In the genomic region with DNA sequence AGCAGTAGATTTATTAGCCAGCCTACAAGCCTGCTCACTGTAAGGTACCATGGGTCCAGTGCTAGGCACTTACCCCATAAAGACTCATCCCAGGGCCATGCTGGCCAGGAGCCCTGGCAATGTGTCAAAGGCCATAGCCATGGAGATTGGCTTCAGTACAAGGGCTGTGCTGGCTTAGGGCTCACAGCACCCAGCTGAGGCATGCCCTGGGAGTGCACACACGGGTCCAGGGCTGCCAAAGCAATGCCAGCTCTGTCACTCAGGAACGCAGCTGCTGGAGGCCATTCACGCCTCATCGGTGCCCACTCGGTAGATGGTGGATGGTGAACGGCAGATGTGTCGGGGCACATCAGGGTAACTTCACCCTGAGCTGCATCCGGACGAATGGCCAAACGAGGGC, we compare ENCODE assay signal across 9 mouse cellular contexts. TPM values are rescaled to one million over a fixed set of nuclear protein-coding genes. Genes with fewer than 3 reads are reported as not detected.
DNase-seq lines count a peak whose midpoint lies in the region; ATAC-seq lines count a peak whose summit lies in the region.
"Had no signal": no experiment of that assay in that cellular context is flagged by ENCODE, and none has a peak within 500 bp of the region (broad histone marks: within the 10 kb centered on the region; RNA-seq: fewer than 3 reads in every experiment).

No protein-coding gene starts in this region.

- no peak for DNase-seq in forebrain, embryonic 10.5 days (ENCODE audit: extremely low spot score, low spot score)
- DNase-seq in adipocyte (ENCODE audit: low spot score) = peak; percentile 81
- peak; percentile 21 to 42 for DNase-seq in frontal cortex, postnatal 14 days (ENCODE audit: low spot score in 2 of 2)

- WGBS in forebrain, embryonic 15.5 days = 38% methylated on average over 10 of the region's 10 CpGs
- 74% methylated on average over 10 of the region's 10 CpGs for WGBS in forebrain, embryonic 10.5 days
- 50% methylated on average over 10 of the region's 10 CpGs for WGBS in kidney, embryonic 16.5 days
- 40% methylated on average over 10 of the region's 10 CpGs for WGBS in neural tube, embryonic 14.5 days
- WGBS in liver, embryonic 12.5 days (ENCODE audit: insufficient replicate concordance) = 80% methylated on average over 10 of the region's 10 CpGs

- H3K4me3 ChIP-seq in forebrain, embryonic 15.5 days = no peak overlapping the region
- H3K4me3 ChIP-seq in forebrain, embryonic 10.5 days = no peak overlapping the region
- no peak overlapping the region for H3K4me3 ChIP-seq in kidney, embryonic 16.5 days (ENCODE audit: low read length)
- no peak overlapping the region for H3K4me3 ChIP-seq in neural tube, embryonic 14.5 days (ENCODE audit: low read depth, low read length)
- no peak overlapping the region for H3K4me3 ChIP-seq in liver, embryonic 12.5 days

- H3K9me3 ChIP-seq in forebrain, embryonic 15.5 days = no peaks in the 10 kb centered on the region
- H3K9me3 ChIP-seq in forebrain, embryonic 10.5 days = no peaks in the 10 kb centered on the region
- H3K9me3 ChIP-seq in kidney, embryonic 16.5 days (ENCODE audit: low read length) = no peaks in the 10 kb centered on the region
- no peaks in the 10 kb centered on the region for H3K9me3 ChIP-seq in neural tube, embryonic 14.5 days (ENCODE audit: control insufficient read depth, low read length)
- no peaks in the 10 kb centered on the region for H3K9me3 ChIP-seq in liver, embryonic 12.5 days (replicated peaks)

- H3K4me1 ChIP-seq in forebrain, embryonic 15.5 days = 0 out of 2 replicates have a peak, but pooled peaks cover 5% of the 10 kb centered on the region
- peaks cover 5% of the 10 kb centered on the region; the same call in 1 of the 2 replicates for H3K4me1 ChIP-seq in forebrain, embryonic 10.5 days
- 0 out of 2 replicates have a peak, but pooled peaks cover 4% of the 10 kb centered on the region for H3K4me1 ChIP-seq in kidney, embryonic 16.5 days (ENCODE audit: insufficient read depth, low read length)
- H3K4me1 ChIP-seq in neural tube, embryonic 14.5 days (ENCODE audit: control insufficient read depth, insufficient read depth, low read length) = no peaks in the 10 kb centered on the region
- no peaks in the 10 kb centered on the region for H3K4me1 ChIP-seq in liver, embryonic 12.5 days

- H3K9ac ChIP-seq in forebrain, embryonic 15.5 days (replicated peaks) = no peak overlapping the region
- H3K9ac ChIP-seq in kidney, embryonic 16.5 days (replicated peaks; ENCODE audit: low read length) = no peak overlapping the region
- H3K9ac ChIP-seq in neural tube, embryonic 14.5 days (replicated peaks; ENCODE audit: low read depth, low read length) = no peak overlapping the region
- no peak overlapping the region for H3K9ac ChIP-seq in liver, embryonic 12.5 days

- H3K27ac ChIP-seq in forebrain, embryonic 15.5 days (replicated peaks) = peak overlapping the region; percentile 40; the same call in 1 of the 2 replicates
- no peak overlapping the region for H3K27ac ChIP-seq in forebrain, embryonic 10.5 days
- H3K27ac ChIP-seq in kidney, embryonic 16.5 days (ENCODE audit: low read length) = no peak overlapping the region
- 0 out of 2 replicates have a peak overlapping the region, but pooled peaks have one; percentile 29 for H3K27ac ChIP-seq in neural tube, embryonic 14.5 days (ENCODE audit: low read depth, low read length)
- no peak overlapping the region for H3K27ac ChIP-seq in liver, embryonic 12.5 days

- no peak overlapping the region for H3K4me2 ChIP-seq in forebrain, embryonic 15.5 days (replicated peaks)
- no peak overlapping the region for H3K4me2 ChIP-seq in kidney, embryonic 16.5 days (replicated peaks; ENCODE audit: low read depth, low read length)
- H3K4me2 ChIP-seq in neural tube, embryonic 14.5 days (ENCODE audit: low read depth, low read length) = no peak overlapping the region
- no peak overlapping the region for H3K4me2 ChIP-seq in liver, embryonic 12.5 days

- no peaks in the 10 kb centered on the region for H3K27me3 ChIP-seq in forebrain, embryonic 15.5 days
- no peaks in the 10 kb centered on the region for H3K27me3 ChIP-seq in forebrain, embryonic 10.5 days (ENCODE audit: poor library complexity, severe bottlenecking)
- H3K27me3 ChIP-seq in kidney, embryonic 16.5 days (ENCODE audit: insufficient read depth, low read length) = no peaks in the 10 kb centered on the region
- no peaks in the 10 kb centered on the region for H3K27me3 ChIP-seq in neural tube, embryonic 14.5 days (ENCODE audit: control insufficient read depth, insufficient read depth, low read length)
- H3K27me3 ChIP-seq in liver, embryonic 12.5 days (replicated peaks) = no peaks in the 10 kb centered on the region
- H3K27me3 ChIP-seq: CH12.LX had no signal

- H3K36me3 ChIP-seq in forebrain, embryonic 15.5 days = no peaks in the 10 kb centered on the region
- H3K36me3 ChIP-seq in forebrain, embryonic 10.5 days (replicated peaks) = no peaks in the 10 kb centered on the region
- H3K36me3 ChIP-seq in kidney, embryonic 16.5 days (ENCODE audit: insufficient read depth, low read length) = no peaks in the 10 kb centered on the region
- H3K36me3 ChIP-seq in neural tube, embryonic 14.5 days (ENCODE audit: control insufficient read depth, insufficient read depth, low read length) = no peaks in the 10 kb centered on the region
- H3K36me3 ChIP-seq in liver, embryonic 12.5 days = no peaks in the 10 kb centered on the region

- ATAC-seq in forebrain, embryonic 15.5 days (replicated peaks) = peak; percentile 78
- 0 out of 2 replicates have a peak, but pooled peaks have one; percentile 59 for ATAC-seq in kidney, embryonic 16.5 days (ENCODE audit: low FRiP score, low TSS enrichment)
- peak; percentile 81; the same call in 1 of the 2 replicates for ATAC-seq in neural tube, embryonic 14.5 days (ENCODE audit: low read depth)
- no peak for ATAC-seq in CD4-positive, CD25-positive, alpha-beta regulatory T cell, adult 4 months
- no peak for ATAC-seq in liver, embryonic 12.5 days

RNA-seq across cellular contexts. Expression of a gene that starts 6.6 kb away (rescaled TPM):
- 327 and 333 TPM in 2 replicates for polyA plus RNA-seq in forebrain, embryonic 15.5 days (2015; fragmentation: Nextera tagmentation; extraction: Ambion mirVana)
- polyA plus RNA-seq in forebrain, embryonic 10.5 days (2016; fragmentation: Nextera tagmentation; extraction: Ambion mirVana) = 338 and 351 TPM in 2 replicates
- polyA plus RNA-seq in kidney, embryonic 16.5 days (2015; fragmentation: Nextera tagmentation; extraction: Ambion mirVana) = 314 TPM in 2 replicates
- 81.9 and 169 TPM in 2 replicates for polyA plus RNA-seq in neural tube, embryonic 14.5 days (2014; fragmentation: Nextera tagmentation; extraction: Ambion mirVana)
- polyA plus RNA-seq in CD4-positive, CD25-positive, alpha-beta regulatory T cell, adult 4 months (2017; shearing (Covaris generic)) = 100 to 1,000 TPM; 231 to 349 TPM
- polyA plus RNA-seq in liver, embryonic 12.5 days (2016; fragmentation: Nextera tagmentation; extraction: Ambion mirVana) = 267 and 280 TPM in 2 replicates

RNA-seq across cellular contexts. Expression of a gene that starts 50.3 kb away (rescaled TPM):
- polyA plus RNA-seq in forebrain, embryonic 15.5 days (2015; fragmentation: Nextera tagmentation; extraction: Ambion mirVana) = 7.1 and 8.2 TPM in 2 replicates
- 1.3 TPM in 2 replicates for polyA plus RNA-seq in forebrain, embryonic 10.5 days (2016; fragmentation: Nextera tagmentation; extraction: Ambion mirVana)
- 3.0 and 3.3 TPM in 2 replicates for polyA plus RNA-seq in kidney, embryonic 16.5 days (2015; fragmentation: Nextera tagmentation; extraction: Ambion mirVana)
- 14.8 and 23.9 TPM in 2 replicates for polyA plus RNA-seq in neural tube, embryonic 14.5 days (2014; fragmentation: Nextera tagmentation; extraction: Ambion mirVana)
- 1 to 10 TPM; 2.2 to 2.7 TPM for polyA plus RNA-seq in CD4-positive, CD25-positive, alpha-beta regulatory T cell, adult 4 months (2017; shearing (Covaris generic))
- 0.37 and 0.46 TPM in 2 replicates for polyA plus RNA-seq in liver, embryonic 12.5 days (2016; fragmentation: Nextera tagmentation; extraction: Ambion mirVana)

Comparison
In these comparisons a context has a peak if more than half of its experiments do, and no peak if none do; other contexts are left out.
1. H3K27ac ChIP-seq: peak in forebrain, embryonic 15.5 days (single experiment) and neural tube, embryonic 14.5 days (single experiment); none in forebrain, embryonic 10.5 days (single experiment), kidney, embryonic 16.5 days (single experiment) and liver, embryonic 12.5 days (single experiment).
2. ATAC-seq: peak in forebrain, embryonic 15.5 days (single experiment), kidney, embryonic 16.5 days (single experiment) and neural tube, embryonic 14.5 days (single experiment); none in CD4-positive, CD25-positive, alpha-beta regulatory T cell, adult 4 months (single experiment) and liver, embryonic 12.5 days (single experiment).